Mouse (Mus musculus) urinary bladder, postnatal 10 days (tissue): ENCODE results near the gene Elfn1.

Experiments
- DNase-seq: peaks from one replicate; pipeline ENCODE4 v3.0.0; 2022; ENCODE audit warnings: low spot score

Elfn1 gene

GRCm38 (mm10) chr5:139911506-139911905 lies 3.8 kb downstream of the Elfn1 start:
- no peak for DNase-seq

- DNase-seq = no peak
Measured at GRCm38 (mm10) chr5:139912121-139912771, 4.5 kb downstream of the Elfn1 start.

GRCm38 (mm10) chr5:139921666-139922065 lies 13.9 kb downstream of the Elfn1 start:
- no peak for DNase-seq

GRCm38 (mm10) chr5:139923867-139924266 lies 16.1 kb downstream of the Elfn1 start:
- DNase-seq = no peak

- no peak for DNase-seq
Measured at GRCm38 (mm10) chr5:139930102-139930501, 22.4 kb downstream of the Elfn1 start.

GRCm38 (mm10) chr5:139930927-139931351 lies 23.2 kb downstream of the Elfn1 start:
- no peak for DNase-seq

- no peak for DNase-seq
Measured at GRCm38 (mm10) chr5:139931947-139932540, 24.3 kb downstream of the Elfn1 start.

- no peak for DNase-seq
Measured at GRCm38 (mm10) chr5:139932595-139933271, 25.0 kb downstream of the Elfn1 start.

GRCm38 (mm10) chr5:139933476-139933875 lies 25.7 kb downstream of the Elfn1 start:
- no peak for DNase-seq

GRCm38 (mm10) chr5:139936431-139936830 lies 28.7 kb downstream of the Elfn1 start:
- no peak for DNase-seq

- DNase-seq = no peak
Measured at GRCm38 (mm10) chr5:139944697-139945096, 37.0 kb downstream of the Elfn1 start.

GRCm38 (mm10) chr5:139945715-139946364 lies 38.1 kb downstream of the Elfn1 start:
- no peak for DNase-seq

GRCm38 (mm10) chr5:139947446-139947845 lies 39.7 kb downstream of the Elfn1 start:
- DNase-seq = no peak

GRCm38 (mm10) chr5:139948552-139948951 lies 40.8 kb downstream of the Elfn1 start:
- DNase-seq = no peak

- no peak for DNase-seq
Measured at GRCm38 (mm10) chr5:139949363-139949762, 41.6 kb downstream of the Elfn1 start.

- no peak for DNase-seq
Measured at GRCm38 (mm10) chr5:139949975-139950578, 42.3 kb downstream of the Elfn1 start.

GRCm38 (mm10) chr5:139956859-139957258 lies 49.1 kb downstream of the Elfn1 start:
- no peak for DNase-seq

- DNase-seq = no peak
Measured at GRCm38 (mm10) chr5:139959741-139960140, 52.0 kb downstream of the Elfn1 start.

GRCm38 (mm10) chr5:139964391-139964790 lies 56.6 kb downstream of the Elfn1 start:
- DNase-seq = no peak

GRCm38 (mm10) chr5:139965596-139965995 lies 57.9 kb downstream of the Elfn1 start:
- DNase-seq = no peak

GRCm38 (mm10) chr5:139969151-139969948 lies 61.6 kb downstream of the Elfn1 start:
- DNase-seq = no peak
